Mouse (Mus musculus): ENCODE measurements around the gene Ifitm5.

DNA sequence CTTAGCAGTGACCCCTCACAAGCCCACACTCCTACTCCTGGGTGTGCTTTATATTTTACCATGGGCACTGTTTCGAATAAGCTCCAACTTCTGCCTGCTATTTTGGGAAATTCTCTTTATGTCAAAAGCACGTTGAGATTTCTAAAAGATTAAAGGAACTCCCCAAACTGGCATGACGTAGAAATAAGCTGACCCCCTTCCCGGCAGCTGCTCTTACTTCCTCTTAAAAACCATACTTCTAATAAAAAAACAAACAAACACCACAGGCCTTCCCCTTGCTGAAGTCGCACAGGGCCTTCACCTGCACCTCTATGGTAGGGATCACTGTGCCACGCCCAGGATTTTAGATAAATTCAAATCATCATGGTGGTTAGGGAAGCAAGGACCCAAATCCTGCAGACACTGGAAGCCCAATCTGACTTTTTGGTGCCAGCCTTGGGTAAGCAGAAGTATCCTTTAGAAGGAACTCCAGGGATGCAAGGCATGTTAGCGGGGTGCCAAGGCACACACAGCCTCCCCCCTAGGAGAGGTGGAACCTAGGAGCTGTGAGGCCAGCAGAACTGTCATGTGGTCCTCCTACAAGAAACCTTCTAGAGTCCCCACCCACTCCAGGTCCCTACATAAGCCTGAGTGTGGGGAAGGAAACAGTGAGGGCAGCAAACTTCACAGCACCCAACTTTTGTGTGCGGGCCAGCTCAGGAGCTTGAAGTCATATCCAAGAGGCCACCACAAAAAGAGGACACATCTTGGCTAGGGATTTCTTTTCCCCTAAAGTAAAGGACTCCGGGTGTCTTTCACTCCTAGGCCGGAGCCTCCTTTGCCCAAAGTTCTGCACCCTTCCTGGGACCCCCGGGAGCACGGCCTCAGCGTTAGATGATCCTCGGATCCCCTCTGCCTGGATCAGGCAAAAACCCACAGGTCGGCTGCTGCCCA, 4.0 kb upstream of the Ifitm5 start:
- TF ChIP-seq CTCF (IDR thresholded peaks at IDR 0.05; ENCODE audit: insufficient read depth, low read depth, low read length) (no peak), POLR2A (IDR thresholded peaks at IDR 0.05; ENCODE audit: insufficient read depth, low read depth, low read length) (no peak)

Measured in olfactory bulb, adult 2 months (tissue).